ENCODE assay signal across 20 mouse cellular contexts in genomic region chr8:128085800-128086199, GRCm38 (mm10).
"Had no signal": no experiment of that assay in that cellular context is flagged by ENCODE, and none has a peak within 500 bp of the region (broad histone marks: within the 10 kb centered on the region; RNA-seq: fewer than 3 reads in every experiment).

No protein-coding gene starts in this region.

- ATAC-seq: intestine, embryonic 16.5 days; lung, postnatal 0 days; midbrain, embryonic 16.5 days had no signal

- H3K27me3 ChIP-seq: limb, embryonic 13.5 days; liver, embryonic 13.5 days had no signal

- H3K36me3 ChIP-seq: limb, embryonic 10.5 days; limb, embryonic 13.5 days; liver, embryonic 13.5 days; midbrain, embryonic 12.5 days had no signal

- H3K4me2 ChIP-seq: limb, embryonic 13.5 days; liver, embryonic 13.5 days; lung, embryonic 14.5 days; midbrain, embryonic 12.5 days had no signal

- H3K4me3 ChIP-seq: limb, embryonic 10.5 days; limb, embryonic 13.5 days; liver, embryonic 13.5 days; midbrain, embryonic 12.5 days had no signal

- H3K4me1 ChIP-seq: limb, embryonic 10.5 days; limb, embryonic 13.5 days; liver, embryonic 13.5 days; midbrain, embryonic 12.5 days had no signal

- H3K9me3 ChIP-seq: limb, embryonic 10.5 days; limb, embryonic 13.5 days; liver, embryonic 13.5 days; midbrain, embryonic 12.5 days had no signal

- H3K27ac ChIP-seq: limb, embryonic 10.5 days; limb, embryonic 13.5 days; liver, embryonic 13.5 days; midbrain, embryonic 12.5 days; stomach, postnatal 0 days had no signal

- DNase-seq: kidney, adult 18-20 months; kidney, adult 9 months; kidney, postnatal 14 days; kidney, postnatal 4 days; liver; liver, embryonic 13.5 days; lung, embryonic 14.5 days; lung, postnatal 36 days; right cerebral cortex, adult 18-20 months; right cerebral cortex, postnatal 14 days; thymus, adult 2 months; thymus, postnatal 14 days; thymus, postnatal 4 days had no signal

- H3K9ac ChIP-seq: limb, embryonic 13.5 days; liver, embryonic 13.5 days; lung, embryonic 14.5 days; midbrain, embryonic 12.5 days had no signal
